Mouse (Mus musculus) lung, adult 2 months (tissue): ENCODE data around the gene Car9.

Experiments used
- CTCF ChIP-seq: fragments of 200-500 bp; IDR thresholded peaks from 2 replicates; pipeline ENCODE4 v1.5.1; 2011; ENCODE audit warnings: mild to moderate bottlenecking, low read length, control low read depth; ENCODE audit not compliant: insufficient read depth
- POLR2A ChIP-seq: fragments of 200-500 bp; IDR thresholded peaks from 2 replicates; pipeline ENCODE4 v1.6.1; 2011; ENCODE audit warnings: low read depth, mild to moderate bottlenecking, control low read depth, low read length, borderline replicate concordance; ENCODE audit errors: extremely low read depth

GRCm38 (mm10) chr4:43530581-43530980 is 23.8 kb downstream of the Car9 start:
- TF ChIP-seq CTCF = peak; percentile 70
- no peak for TF ChIP-seq POLR2A
